Mouse (Mus musculus): Measurements from ENCODE around the gene Agap1.

DNA sequence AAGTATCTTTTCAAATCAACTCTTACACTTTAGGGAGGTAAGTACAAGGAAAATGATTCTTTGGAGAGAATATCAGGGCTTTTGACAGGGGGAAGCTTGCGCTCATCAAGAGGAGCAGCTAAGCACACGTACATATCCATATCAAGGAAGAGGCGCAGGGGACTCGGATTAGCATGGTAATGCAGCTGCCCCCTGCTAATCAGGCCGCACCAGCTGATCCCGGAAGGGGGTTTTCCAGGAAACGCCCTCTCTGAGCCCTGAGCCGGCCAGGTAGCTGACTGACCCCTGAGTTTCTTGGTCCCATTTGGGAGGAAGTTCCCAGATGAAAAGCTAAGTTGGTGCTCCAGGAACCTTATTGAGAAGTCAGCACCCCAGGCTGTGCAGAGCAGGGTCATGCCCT, 301.8 kb downstream of the Agap1 start:
- no peak for TF ChIP-seq CTCF (conservative IDR thresholded peaks at IDR 0.05; ENCODE audit: insufficient read depth, insufficient read length, low read depth, low read length)
- TF ChIP-seq POLR2A (IDR thresholded peaks at IDR 0.05; ENCODE audit: low read depth, low read length), result no peak

All from kidney, adult 2 months (tissue).